Mouse (Mus musculus) liver, embryonic 11.5 days (tissue): ENCODE data around the gene Mapkap1. TPM values are rescaled to one million over a fixed set of nuclear protein-coding genes. Genes with fewer than 3 reads are reported as not detected.

ENCODE experiments used
- ATAC-seq: fragments of 200-750 bp; cut with Nextera tagmentation; replicated peaks from 2 replicates; pipeline ENCODE4 v1.8.0; 2017; ENCODE audit warnings: moderate number of reproducible peaks, mild to moderate bottlenecking, moderate TSS enrichment, moderate library complexity; ENCODE audit not compliant: low FRiP score
- DNase-seq: peaks from one replicate; pipeline ENCODE4 v3.0.0-alpha.2; 2017; ENCODE audit warnings: low spot score
- H3K27ac ChIP-seq: fragments of 300-500 bp; sonication (generic); 2 replicates; pipeline ENCODE4 v1.5.1; 2014; ENCODE audit warnings: mild to moderate bottlenecking, low read depth, low read length, control low read depth
- H3K27me3 ChIP-seq: fragments of 300-500 bp; sonication (generic); replicated peaks from 2 replicates; pipeline ENCODE4 v1.6.1; 2014; ENCODE audit warnings: low read length, mixed read lengths; ENCODE audit not compliant: control insufficient read depth, insufficient read depth
- H3K36me3 ChIP-seq: fragments of 300-500 bp; sonication (generic); 2 replicates; pipeline ENCODE4 v1.6.1; 2014; ENCODE audit warnings: mild to moderate bottlenecking, low read length, moderate library complexity, mixed read lengths; ENCODE audit not compliant: control insufficient read depth, insufficient read depth
- H3K4me1 ChIP-seq: fragments of 300-500 bp; sonication (generic); replicated peaks from 2 replicates; pipeline ENCODE4 v1.6.1; 2014; ENCODE audit warnings: low read length, mixed read lengths; ENCODE audit not compliant: control insufficient read depth, insufficient read depth
- H3K4me2 ChIP-seq: fragments of 300-500 bp; sonication (generic); 2 replicates; pipeline ENCODE4 v1.6.1; 2014; ENCODE audit warnings: mild to moderate bottlenecking, control low read depth, moderate library complexity
- H3K4me3 ChIP-seq: fragments of 300-500 bp; sonication (generic); 2 replicates; pipeline ENCODE4 v1.5.1; 2014; ENCODE audit warnings: low read depth, low read length, control low read depth
- H3K9ac ChIP-seq: fragments of 300-500 bp; sonication (generic); 2 replicates; pipeline ENCODE4 v1.6.1; 2014; ENCODE audit warnings: low read depth, low read length, control low read depth
- H3K9me3 ChIP-seq: fragments of 300-500 bp; sonication (generic); 2 replicates; pipeline ENCODE4 v1.6.1; 2016; ENCODE audit warnings: low read length, inconsistent platforms, mixed read lengths; ENCODE audit not compliant: control insufficient read depth
- WGBS: fragments of 180-500 bp; shearing (Covaris S2); extraction: QIAGEN DNeasy Blood & Tissue Kit; methylation state at CpG from one replicate; pipeline ENCODE4 v1.1.7; 2014; 5-methylcytosine and 5-hydroxymethylcytosine counted together
- polyA plus RNA-seq: library from polyadenylated mRNA; unstranded; fragments of >200 nt; fragmentation: Nextera tagmentation; extraction: Ambion mirVana; gene quantifications from 2 replicates; pipeline ENCODE4 v1.2.1, GENCODE M21; 2014

Gene Mapkap1
- polyA plus RNA-seq, 1 experiment from 2014 or later, result 62.4 TPM

DNA sequence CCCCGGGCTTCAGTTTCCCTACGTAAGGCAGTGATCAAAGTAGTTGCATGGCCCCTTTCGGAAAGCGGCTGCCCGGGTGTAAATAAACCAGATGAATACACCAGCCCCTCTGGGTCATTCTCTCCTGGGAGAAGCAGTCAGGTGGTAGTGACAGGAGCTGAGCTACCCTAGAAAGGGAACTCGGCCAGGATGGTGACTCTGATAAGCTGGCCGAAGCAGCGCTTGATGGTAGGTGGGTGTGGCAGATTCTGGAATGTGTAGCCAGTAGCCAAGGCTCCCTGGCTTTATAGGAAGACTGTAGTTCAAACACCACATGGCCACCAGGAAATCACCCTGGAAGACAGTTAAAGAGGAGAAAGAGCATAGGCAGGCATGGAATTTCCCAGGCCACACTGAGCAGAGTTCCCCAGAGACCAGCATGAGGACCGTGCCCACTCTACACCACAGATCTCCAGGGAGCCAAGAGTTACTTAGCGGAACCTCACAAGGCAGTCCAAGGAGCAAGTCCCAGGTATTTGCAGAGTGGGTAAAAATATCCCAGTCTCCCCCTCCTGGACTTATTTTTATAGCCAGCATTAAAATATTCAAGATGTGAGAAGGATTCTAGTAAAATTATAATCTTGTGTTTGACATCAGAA is 214.3 kb downstream of the Mapkap1 start:
- no peak overlapping the region for H3K27ac ChIP-seq
- ATAC-seq (no peak), DNase-seq (no peak)
- H3K4me3 ChIP-seq, result no peak overlapping the region
- H3K9me3 ChIP-seq, result no peaks in the 10 kb centered on the region
- no peak overlapping the region for H3K9ac ChIP-seq
- no peaks in the 10 kb centered on the region for H3K36me3 ChIP-seq
- no peak overlapping the region for H3K4me2 ChIP-seq
- 61% methylated on average over 10 of the region's 10 CpGs for WGBS
- no peaks in the 10 kb centered on the region for H3K27me3 ChIP-seq
- H3K4me1 ChIP-seq, result peaks cover 6% of the 10 kb centered on the region

DNA sequence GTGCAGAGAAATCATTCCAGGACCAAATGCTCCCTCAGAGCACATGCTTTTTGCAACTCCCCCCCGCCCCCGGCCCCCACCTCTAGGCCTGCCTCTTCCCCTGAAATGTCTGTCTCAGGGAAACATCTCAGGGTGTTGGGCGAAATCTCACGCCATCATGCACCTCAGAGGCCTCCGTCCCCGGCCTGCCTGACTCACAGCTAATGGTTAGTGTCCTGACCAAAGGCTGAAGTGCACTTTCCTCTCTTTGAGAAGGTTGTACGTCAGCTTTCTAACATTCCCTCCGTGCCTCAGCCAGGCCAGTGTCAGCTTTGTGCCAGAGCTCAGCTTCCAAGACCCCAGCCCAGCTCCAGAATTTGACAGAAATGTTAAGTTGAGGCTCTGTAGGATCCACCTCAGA is 214.9 kb downstream of the Mapkap1 start:
- ATAC-seq (no peak), DNase-seq (no peak)
- Histone ChIP-seq H3K27ac (no peak overlapping the region), H3K9ac (no peak overlapping the region), H3K36me3 (no peaks in the 10 kb centered on the region), H3K27me3 (no peaks in the 10 kb centered on the region), H3K9me3 (no peaks in the 10 kb centered on the region), H3K4me3 (no peak overlapping the region), H3K4me2 (no peak overlapping the region), H3K4me1 (peaks cover 6% of the 10 kb centered on the region)
- 83% methylated on average over 8 of the region's 8 CpGs for WGBS

- H3K4me3 ChIP-seq, result no peak overlapping the region
- H3K27me3 ChIP-seq, result no peaks in the 10 kb centered on the region
- no peaks in the 10 kb centered on the region for H3K9me3 ChIP-seq
- H3K4me2 ChIP-seq, result no peak overlapping the region
- no peak overlapping the region for H3K9ac ChIP-seq
- no peak for DNase-seq
- no peak for ATAC-seq
- no peaks in the 10 kb centered on the region for H3K36me3 ChIP-seq
- H3K4me1 ChIP-seq, result peaks cover 10% of the 10 kb centered on the region
- H3K27ac ChIP-seq, result no peak overlapping the region
- WGBS, result 88% methylated on average over 11 of the region's 11 CpGs
These were observed 215.9 kb downstream of the Mapkap1 start for GRCm38 (mm10) chr2:34622518-34622917.

DNA sequence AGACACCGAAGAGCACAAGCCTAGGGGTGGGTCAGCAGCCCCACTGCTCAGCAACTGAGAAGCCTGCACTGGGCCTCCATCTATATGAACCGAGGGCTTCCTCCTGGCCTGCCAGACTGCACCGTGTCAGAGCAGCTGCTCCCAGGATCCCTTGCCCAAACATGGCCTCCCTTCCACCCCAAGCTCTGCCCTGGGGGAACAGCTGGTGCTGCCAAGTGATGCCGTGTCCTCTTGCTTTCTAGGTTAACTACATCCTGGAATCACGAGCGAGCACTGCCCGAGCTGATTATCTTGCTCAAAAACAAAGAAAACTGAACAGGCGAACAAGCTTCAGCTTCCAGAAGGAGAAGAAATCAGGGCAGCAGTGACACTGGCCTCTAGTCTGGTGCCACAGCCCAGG is 216.6 kb downstream of the Mapkap1 start:
- no peak overlapping the region for H3K9ac ChIP-seq
- no peaks in the 10 kb centered on the region for H3K36me3 ChIP-seq
- H3K4me3 ChIP-seq, result no peak overlapping the region
- H3K4me1 ChIP-seq, result peaks cover 12% of the 10 kb centered on the region
- WGBS, result 90% methylated on average over 8 of the region's 8 CpGs
- H3K27me3 ChIP-seq, result no peaks in the 10 kb centered on the region
- no peaks in the 10 kb centered on the region for H3K9me3 ChIP-seq
- no peak overlapping the region for H3K4me2 ChIP-seq
- no peak for DNase-seq
- H3K27ac ChIP-seq, result no peak overlapping the region
- ATAC-seq, result no peak

GRCm38 (mm10) chr2:34624076-34624475 is 217.5 kb downstream of the Mapkap1 start:
- WGBS, result 94% methylated on average over 12 of the region's 12 CpGs
- no peak overlapping the region for H3K27ac ChIP-seq

GRCm38 (mm10) chr2:34627328-34628226 is 221.0 kb downstream of the Mapkap1 start:
- WGBS, result 62% methylated on average over 17 of the region's 17 CpGs
- no peaks in the 10 kb centered on the region for H3K36me3 ChIP-seq
- H3K9ac ChIP-seq, result no peak overlapping the region
- no peak overlapping the region for H3K4me3 ChIP-seq
- H3K9me3 ChIP-seq, result no peaks in the 10 kb centered on the region
- H3K27ac ChIP-seq, result peak overlapping the region; percentile 11; the same call in 1 of the 2 replicates
- H3K4me2 ChIP-seq, result no peak overlapping the region
- H3K27me3 ChIP-seq, result no peaks in the 10 kb centered on the region
- no peak for ATAC-seq
- no peak for DNase-seq
- H3K4me1 ChIP-seq, result peaks cover 6% of the 10 kb centered on the region

More at GRCm38 (mm10) chr2:34624076-34624475, 217.5 kb downstream of the Mapkap1 start:
- H3K4me3 ChIP-seq, result no peak overlapping the region
- H3K36me3 ChIP-seq, result no peaks in the 10 kb centered on the region
- no peak for DNase-seq
- ATAC-seq, result no peak
- no peaks in the 10 kb centered on the region for H3K9me3 ChIP-seq
- H3K9ac ChIP-seq, result no peak overlapping the region
- H3K27me3 ChIP-seq, result no peaks in the 10 kb centered on the region
- H3K4me2 ChIP-seq, result no peak overlapping the region
- H3K4me1 ChIP-seq, result peaks cover 12% of the 10 kb centered on the region

DNA sequence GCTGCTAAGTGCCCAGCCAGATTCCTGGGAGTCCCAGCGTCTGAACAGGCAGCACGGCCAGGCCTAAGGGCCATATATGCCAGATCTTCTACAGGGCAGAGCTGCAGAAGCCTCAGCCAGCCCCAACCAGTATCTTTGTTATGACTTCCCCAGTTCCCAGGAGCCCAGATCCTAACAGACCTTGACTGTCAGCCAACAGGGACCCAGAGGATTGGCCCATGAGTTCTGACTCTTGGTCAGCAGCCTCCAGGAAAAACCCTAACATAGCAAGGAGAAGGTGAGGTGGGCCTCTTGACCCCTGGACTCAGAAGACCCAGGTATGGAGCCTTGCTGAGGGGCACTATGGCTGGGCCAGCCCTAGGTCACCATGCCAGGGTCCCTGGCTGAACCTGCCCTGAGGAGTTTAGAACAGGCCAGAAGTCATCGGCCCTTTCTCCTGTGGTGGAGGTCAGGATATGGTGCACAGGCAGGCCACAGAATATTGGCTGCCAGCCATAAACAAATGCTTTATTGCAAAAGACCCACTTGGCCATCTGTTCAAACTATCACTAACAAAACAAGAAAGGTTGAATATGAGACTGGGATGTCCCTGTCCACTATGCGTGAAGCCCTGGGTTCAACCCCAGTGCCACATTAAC is 222.5 kb downstream of the Mapkap1 start:
- ATAC-seq (no peak), DNase-seq (no peak)
- WGBS, result 83% methylated on average over 4 of the region's 4 CpGs
- H3K36me3 ChIP-seq, result no peaks in the 10 kb centered on the region
- no peak overlapping the region for H3K4me3 ChIP-seq
- no peaks in the 10 kb centered on the region for H3K27me3 ChIP-seq
- H3K9me3 ChIP-seq, result no peaks in the 10 kb centered on the region
- no peak overlapping the region for H3K27ac ChIP-seq
- peaks cover 6% of the 10 kb centered on the region for H3K4me1 ChIP-seq
- no peak overlapping the region for H3K4me2 ChIP-seq
- no peak overlapping the region for H3K9ac ChIP-seq

GRCm38 (mm10) chr2:34629758-34630157 is 223.2 kb downstream of the Mapkap1 start:
- DNase-seq (no peak), ATAC-seq (no peak)
- H3K9ac ChIP-seq, result no peak overlapping the region

More at GRCm38 (mm10) chr2:34629758-34630157, 223.2 kb downstream of the Mapkap1 start:
- 75% methylated on average over 7 of the region's 7 CpGs for WGBS
- Histone ChIP-seq H3K4me3 (no peak overlapping the region), H3K27me3 (no peaks in the 10 kb centered on the region), H3K9me3 (no peaks in the 10 kb centered on the region), H3K27ac (no peak overlapping the region), H3K4me1 (peaks cover 6% of the 10 kb centered on the region), H3K36me3 (no peaks in the 10 kb centered on the region), H3K4me2 (no peak overlapping the region)
